Mouse (Mus musculus): ENCODE results near the gene Morn3.

GRCm38 (mm10) chr5:123079568-123079967 lies 32.8 kb upstream of the Morn3 start:
- TF ChIP-seq GATA1 (IDR thresholded peaks at IDR 0.05; ENCODE audit: low read length) (no peak), TAL1 (IDR thresholded peaks at IDR 0.05; ENCODE audit: low read length) (no peak)

Data from erythroblast, embryonic 14.5 days (primary cell).